Mouse (Mus musculus) MEL (cell line): ENCODE measurements around the gene Flad1. TPM values are rescaled to one million over a fixed set of nuclear protein-coding genes. Genes with fewer than 3 reads are reported as not detected.

Experiments
- DNase-seq: peaks from one replicate; pipeline ENCODE4 v3.0.0; 2011; ENCODE audit warnings: low read depth, low spot score
- H3K27ac ChIP-seq: 2 replicates; pipeline ENCODE4 v1.5.1; 2012; ENCODE audit warnings: low read depth, mild to moderate bottlenecking, control low read depth, low read length, moderate library complexity; ENCODE audit not compliant: control insufficient read depth
- H3K27me3 ChIP-seq, 2 experiments: fragments of 150-350 bp in 1 of 2; sonication (generic) in 1 of 2; 2 replicates each; pipeline ENCODE4 v1.6.1; 2012; ENCODE audit warnings: low read length in 2 of 2, mild to moderate bottlenecking in 2 of 2, improper control_type of control experiment in 1 of 2, moderate library complexity in 1 of 2; ENCODE audit not compliant: insufficient read depth in 2 of 2, control insufficient read depth in 1 of 2
- H3K36me3 ChIP-seq, 2 experiments: 2 replicates each; pipeline ENCODE4 v1.6.1; 2012 to 2014; ENCODE audit warnings: low read length in 2 of 2, improper control_type of control experiment in 1 of 2, inconsistent platforms in 1 of 2, mild to moderate bottlenecking in 1 of 2; ENCODE audit not compliant: insufficient read depth in 2 of 2, control insufficient read depth in 1 of 2
- H3K4me1 ChIP-seq, 2 experiments: fragments of 150-350 bp in 1 of 2; sonication (generic) in 1 of 2; 2 replicates each; pipeline ENCODE4 v1.6.1; 2012; ENCODE audit warnings: low read length in 2 of 2, improper control_type of control experiment in 1 of 2, mild to moderate bottlenecking in 1 of 2; ENCODE audit not compliant: insufficient read depth in 2 of 2, control insufficient read depth in 1 of 2
- H3K4me3 ChIP-seq, 2 experiments: fragments of 150-350 bp in 1 of 2; sonication (generic) in 1 of 2; 2 replicates each; pipeline ENCODE4 v1.5.1; 2012; ENCODE audit warnings: low read depth in 2 of 2, low read length in 2 of 2, mild to moderate bottlenecking in 2 of 2, moderate library complexity in 2 of 2, control low read depth in 1 of 2, improper control_type of control experiment in 1 of 2; ENCODE audit not compliant: control insufficient read depth in 1 of 2, insufficient read depth in 1 of 2
- H3K79me2 ChIP-seq: 2 replicates; pipeline ENCODE4 v1.6.1; 2012; ENCODE audit warnings: mild to moderate bottlenecking, low read length, moderate library complexity; ENCODE audit not compliant: control insufficient read depth, poor library complexity, insufficient read depth
- H3K9ac ChIP-seq: 2 replicates; pipeline ENCODE4 v1.6.1; 2012; ENCODE audit warnings: low read depth, mild to moderate bottlenecking, control low read depth, low read length, moderate library complexity; ENCODE audit not compliant: control insufficient read depth, poor library complexity, severe bottlenecking
- H3K9me3 ChIP-seq: fragments of 150-350 bp; sonication (generic); replicated peaks from 2 replicates; pipeline ENCODE4 v1.6.1; 2012; ENCODE audit warnings: mild to moderate bottlenecking, low read length, improper control_type of control experiment, moderate library complexity; ENCODE audit not compliant: insufficient read depth
- BHLHE40 ChIP-seq: IDR thresholded peaks from 2 replicates; pipeline ENCODE4 v1.6.1; 2012; ENCODE audit warnings: low read depth, mild to moderate bottlenecking, inconsistent platforms, low read length, improper control_type of control experiment, borderline replicate concordance
- CTCF ChIP-seq, 3 experiments: IDR thresholded peaks in 2 of 3; conservative IDR thresholded peaks in 1 of 3; 2 replicates each; pipeline ENCODE4 v1.5.1; 2011 to 2012; ENCODE audit warnings: low read length in 3 of 3, low read depth in 2 of 3, mild to moderate bottlenecking in 2 of 3, improper control_type of control experiment in 1 of 3, inconsistent platforms in 1 of 3, mixed read lengths in 1 of 3, moderate library complexity in 1 of 3; ENCODE audit not compliant: control insufficient read depth in 1 of 3, insufficient read depth in 1 of 3, poor library complexity in 1 of 3, severe bottlenecking in 1 of 3
- E2F4 ChIP-seq: IDR thresholded peaks from 2 replicates; pipeline ENCODE4 v1.6.1; 2011; ENCODE audit warnings: low read depth, low read length, improper control_type of control experiment, borderline replicate concordance
- EP300 ChIP-seq, 2 experiments: IDR thresholded peaks; 2 replicates each; pipeline ENCODE4 v1.6.1; 2011; ENCODE audit warnings: improper control_type of control experiment in 2 of 2, low read length in 2 of 2, low read depth in 1 of 2, mild to moderate bottlenecking in 1 of 2
- ETS1 ChIP-seq: IDR thresholded peaks from 2 replicates; pipeline ENCODE4 v1.6.1; 2012; ENCODE audit warnings: low read depth, mild to moderate bottlenecking, inconsistent platforms, low read length, improper control_type of control experiment, moderate library complexity
- GABPA ChIP-seq: IDR thresholded peaks from 2 replicates; pipeline ENCODE4 v1.6.1; 2012; ENCODE audit warnings: low read depth, mild to moderate bottlenecking, inconsistent platforms, low read length, improper control_type of control experiment, moderate library complexity
- GATA1 ChIP-seq: IDR thresholded peaks from 2 replicates; pipeline ENCODE4 v1.6.1; 2011; ENCODE audit warnings: low read depth, low read length, improper control_type of control experiment
- HCFC1 ChIP-seq: IDR thresholded peaks from 2 replicates; pipeline ENCODE4 v1.6.1; 2012; ENCODE audit warnings: low read depth, mild to moderate bottlenecking, inconsistent platforms, low read length, improper control_type of control experiment, moderate library complexity
- JUND ChIP-seq: IDR thresholded peaks from 2 replicates; pipeline ENCODE4 v1.6.1; 2011; ENCODE audit warnings: low read depth, mild to moderate bottlenecking, improper control_type of control experiment, low read length
- KAT2A ChIP-seq: conservative IDR thresholded peaks from 2 replicates; pipeline ENCODE4 v1.6.1; 2012; ENCODE audit warnings: low read depth, low read length, improper control_type of control experiment, inconsistent platforms
- MAFK ChIP-seq: IDR thresholded peaks from 2 replicates; pipeline ENCODE4 v1.6.1; 2011; ENCODE audit warnings: low read depth, mild to moderate bottlenecking, low read length, improper control_type of control experiment, borderline replicate concordance
- MAX ChIP-seq: IDR thresholded peaks from 2 replicates; pipeline ENCODE4 v1.6.1; 2011; ENCODE audit warnings: low read length, improper control_type of control experiment
- MYB ChIP-seq: IDR thresholded peaks from 2 replicates; pipeline ENCODE4 v1.6.1; 2011; ENCODE audit warnings: mild to moderate bottlenecking, low read depth, low read length, improper control_type of control experiment
- MYC ChIP-seq: IDR thresholded peaks from 2 replicates; pipeline ENCODE4 v1.6.1; 2011; ENCODE audit warnings: low read depth, mild to moderate bottlenecking, low read length, improper control_type of control experiment, moderate library complexity
- NRF1 ChIP-seq: IDR thresholded peaks from 2 replicates; pipeline ENCODE4 v1.6.1; 2014; ENCODE audit warnings: low read depth, mild to moderate bottlenecking, inconsistent platforms, low read length, improper control_type of control experiment, moderate library complexity; ENCODE audit not compliant: poor library complexity, insufficient read depth, severe bottlenecking
- RAD21 ChIP-seq: IDR thresholded peaks from 2 replicates; pipeline ENCODE4 v1.6.1; 2011; ENCODE audit warnings: mild to moderate bottlenecking, low read depth, low read length, improper control_type of control experiment
- RCOR1 ChIP-seq: IDR thresholded peaks from 2 replicates; pipeline ENCODE4 v1.6.1; 2012; ENCODE audit warnings: low read depth, mild to moderate bottlenecking, inconsistent platforms, low read length, improper control_type of control experiment
- TCF12 ChIP-seq: IDR thresholded peaks from 2 replicates; pipeline ENCODE4 v1.6.1; 2014; ENCODE audit warnings: low read depth, mild to moderate bottlenecking, inconsistent platforms, low read length, improper control_type of control experiment, moderate library complexity
- UBTF ChIP-seq: IDR thresholded peaks from 2 replicates; pipeline ENCODE4 v1.6.1; 2012; ENCODE audit warnings: low read depth, mild to moderate bottlenecking, inconsistent platforms, low read length, improper control_type of control experiment, moderate library complexity, borderline replicate concordance; ENCODE audit not compliant: insufficient read depth
- USF1 ChIP-seq: IDR thresholded peaks from 2 replicates; pipeline ENCODE4 v1.6.1; 2014; ENCODE audit warnings: low read depth, mild to moderate bottlenecking, inconsistent platforms, low read length, improper control_type of control experiment, moderate library complexity
- USF2 ChIP-seq, 2 experiments: IDR thresholded peaks; 2 replicates each; pipeline ENCODE4 v1.6.1; 2011 to 2012; ENCODE audit warnings: improper control_type of control experiment in 2 of 2, low read length in 2 of 2, borderline replicate concordance in 1 of 2, inconsistent platforms in 1 of 2, low read depth in 1 of 2, mild to moderate bottlenecking in 1 of 2; ENCODE audit not compliant: insufficient read depth in 1 of 2
- ZKSCAN1 ChIP-seq: IDR thresholded peaks from 2 replicates; pipeline ENCODE4 v1.6.1; 2012; ENCODE audit warnings: low read depth, mild to moderate bottlenecking, inconsistent platforms, low read length, improper control_type of control experiment, moderate library complexity
- ZMIZ1 ChIP-seq: IDR thresholded peaks from 2 replicates; pipeline ENCODE4 v1.6.1; 2012; ENCODE audit warnings: low read depth, mild to moderate bottlenecking, inconsistent platforms, low read length, improper control_type of control experiment, moderate library complexity
- ZNF384 ChIP-seq: IDR thresholded peaks from 2 replicates; pipeline ENCODE4 v1.6.1; 2012; ENCODE audit warnings: low read depth, mild to moderate bottlenecking, inconsistent platforms, low read length, improper control_type of control experiment
- polyA plus RNA-seq, 2 experiments: library from polyadenylated mRNA; stranded (reverse) in 1 of 2; unstranded in 1 of 2; fragments of >175 nt in 1 of 2; fragments of >200 nt in 1 of 2; gene quantifications; 2 replicates each; pipeline versions ENCODE4 v1.2.1 to v1.2.4; 2012; ENCODE audit warnings: low replicate concordance in 2 of 2, low read depth in 1 of 2; ENCODE audit not compliant: insufficient read length in 2 of 2, insufficient read depth in 1 of 2, missing spikeins in 1 of 2
- total RNA-seq: library from RNA; depleted of rRNA; stranded (reverse); fragments of 300-350 nt; gene quantifications from 2 replicates; pipeline ENCODE4 v1.2.3, GENCODE M21; 2012

Gene Flad1
- total and polyA plus RNA-seq, 3 experiments: 42.9 to 54.2 TPM; not detected in 1

- TF ChIP-seq BHLHE40 (peak; percentile 30; the same call in 1 of the 2 replicates), MYC (peak; percentile 67), HCFC1 (peak; percentile 83), ZNF384 (peak; percentile 100), RCOR1 (peak; percentile 49; the same call in 1 of the 2 replicates), TCF12 (peak; percentile 49), RAD21 (no peak), KAT2A (no peak), USF2 (IDR thresholded peaks at IDR 0.05; ENCODE audit: borderline replicate concordance in 1 of 2, insufficient read depth in 1 of 2, low read depth in 1 of 2, low read length in 2 of 2) (no peak), EP300 (IDR thresholded peaks at IDR 0.05; ENCODE audit: low read depth in 1 of 2, low read length in 2 of 2) (peak in 1 of 2 experiments; percentile 78; a peak in 3 of 4 replicates), UBTF (no peak), USF1 (peak; percentile 27; the same call in 1 of the 2 replicates), NRF1 (no peak), E2F4 (no peak), ZMIZ1 (no peak), ZKSCAN1 (peak; percentile 90; the same call in 1 of the 2 replicates), GATA1 (peak; percentile 65), MYB (peak; percentile 37), CTCF (IDR thresholded peaks at IDR 0.05 in 2 of 3, conservative IDR thresholded peaks at IDR 0.05 in 1 of 3; ENCODE audit: control insufficient read depth in 1 of 3, insufficient read depth in 1 of 3, low read depth in 2 of 3, low read length in 3 of 3, poor library complexity in 1 of 3, severe bottlenecking in 1 of 3) (no peak), GABPA (peak; percentile 53; the same call in 1 of the 2 replicates), MAX (0 out of 2 replicates have a peak, but pooled peaks have one; percentile 10)
Measured at GRCm38 (mm10) chr3:89448720-89449537, 37.3 kb upstream of the Flad1 start (continued).

- no peaks in the 10 kb centered on the region for H3K9me3 ChIP-seq
- peaks cover 0 to 9% of the 10 kb centered on the region in 2 experiments; a peak in 2 of 4 replicates for H3K4me1 ChIP-seq
- no peaks in the 10 kb centered on the region for H3K27me3 ChIP-seq
- H3K36me3 ChIP-seq: peaks cover 0 to 8% of the 10 kb centered on the region in 2 experiments; a peak in 2 of 4 replicates
- no peak overlapping the region for H3K9ac ChIP-seq
- TF ChIP-seq JUND (no peak), MAX (no peak), MAFK (no peak), ZMIZ1 (no peak), KAT2A (no peak), TCF12 (no peak), ETS1 (no peak), RAD21 (no peak)
- H3K4me3 ChIP-seq: no peak overlapping the region
- no peak overlapping the region for H3K27ac ChIP-seq
- no peak for DNase-seq
- H3K79me2 ChIP-seq: no peaks in the 10 kb centered on the region
Measured at GRCm38 (mm10) chr3:89440691-89441090, 29.0 kb upstream of the Flad1 start.
